12 mouse cellular contexts compared by ENCODE assay signal in genomic region chr11:98247325-98247724, GRCm38 (mm10). TPM values are rescaled to one million over a fixed set of nuclear protein-coding genes. Genes with fewer than 3 reads are reported as not detected.
A peak's percentile ranks its signal among the peaks of the same experiment; 100 is the strongest.
DNase-seq lines count a peak whose midpoint lies in the region; ATAC-seq and TF ChIP-seq lines count a peak whose summit lies in the region.
"Had no signal": no experiment of that assay in that cellular context is flagged by ENCODE, and none has a peak within 500 bp of the region (broad histone marks: within the 10 kb centered on the region; RNA-seq: fewer than 3 reads in every experiment).

No protein-coding gene starts in this region.

- TF ChIP-seq CTCF in layer of hippocampus, adult 2 months (conservative IDR thresholded peaks at IDR 0.05) = peak; percentile 77

- ATAC-seq in megakaryocyte progenitor cell, adult 5-6 weeks (replicated peaks; ENCODE audit: poor library complexity) = no peak

- peak; percentile 29 to 36 for DNase-seq in cerebellum, postnatal 10 days
- no peak for DNase-seq in cerebellum, adult 8-10 months
- DNase-seq in layer of hippocampus, adult 2 months (ENCODE audit: low spot score in 2 of 2) = no peak
- no peak for DNase-seq in layer of hippocampus, adult 9-11 months
- DNase-seq in thymus, postnatal 4 days = peak; percentile 14
- no peak for DNase-seq in thymus, adult 18-20 months
- no peak for DNase-seq in right cerebral cortex, postnatal 25 days
- DNase-seq: adrenal gland, postnatal 14 days; heart, postnatal 4 days; kidney, adult 11 months had no signal

- H3K4me3 ChIP-seq in layer of hippocampus, adult 2 months = no peak overlapping the region
- H3K4me3 ChIP-seq: liver, embryonic 15.5 days had no signal

- H3K27ac ChIP-seq in layer of hippocampus, adult 2 months = no peak overlapping the region
- H3K27ac ChIP-seq: liver, embryonic 15.5 days had no signal

RNA-seq across cellular contexts. Expression of gene Cdk12, which starts 44.5 kb away (rescaled TPM):
- total RNA-seq in layer of hippocampus, adult 2 months (2021) = 10 to 100 TPM; 40.9 to 47.0 TPM
- 49.4 and 51.0 TPM in 2 replicates for total RNA-seq in megakaryocyte progenitor cell, adult 5-6 weeks (2015)
- 49.6 and 58.0 TPM in 2 replicates for total RNA-seq in megakaryocyte progenitor cell, adult 5-6 weeks (2017)

RNA-seq across cellular contexts. Expression of gene Med1, which starts 54.2 kb away (rescaled TPM):
- total RNA-seq in layer of hippocampus, adult 2 months (2021) = 10 to 100 TPM; 53.4 to 54.5 TPM
- 86.9 and 89.2 TPM in 2 replicates for total RNA-seq in megakaryocyte progenitor cell, adult 5-6 weeks (2015)
- total RNA-seq in megakaryocyte progenitor cell, adult 5-6 weeks (2017) = 39.1 and 47.9 TPM in 2 replicates

Comparison
In these comparisons a context has a peak if more than half of its experiments do, and no peak if none do; other contexts are left out.
1. DNase-seq: peak in cerebellum, postnatal 10 days (2 of 2) and thymus, postnatal 4 days (single experiment); none in cerebellum, adult 8-10 months (single experiment), layer of hippocampus, adult 2 months (0 of 2), layer of hippocampus, adult 9-11 months (single experiment), thymus, adult 18-20 months (0 of 2) and right cerebral cortex, postnatal 25 days (single experiment).